Mouse (Mus musculus) testis, postnatal 10 days (tissue): ENCODE data around the gene Gm3238.
"Not testable (repeated sequence)": the region's sequence is repeated elsewhere in the genome, so short reads cannot be mapped to it uniquely, and the experiment has no call there.

Experiments used
- DNase-seq: peaks from one replicate; pipeline ENCODE4 v3.0.0; 2021; ENCODE audit warnings: low spot score

Gm3238 gene

GRCm38 (mm10) chr10:77771225-77771624 lies at the start of gene Gm3238:
Gene Gm3238, minus strand, starts transcription at chr10:77771325.
- DNase-seq = not testable (repeated sequence)

GRCm38 (mm10) chr10:77819203-77819602 lies 48.1 kb upstream of the Gm3238 start:
- no peak for DNase-seq

- DNase-seq = peak; percentile 3
Measured at GRCm38 (mm10) chr10:77818523-77818922, 47.4 kb upstream of the Gm3238 start.

- DNase-seq = peak; percentile 54
Measured at GRCm38 (mm10) chr10:77815514-77815913, 44.4 kb upstream of the Gm3238 start.

GRCm38 (mm10) chr10:77814382-77814781 lies 43.3 kb upstream of the Gm3238 start, which contains the start of gene Gm2696:
Gene Gm2696, plus strand, starts transcription at chr10:77814682.
- no peak for DNase-seq

GRCm38 (mm10) chr10:77811743-77812142 lies 40.6 kb upstream of the Gm3238 start, which contains the start of gene Gm9507:
Gene Gm9507, minus strand, starts transcription at chr10:77811843.
- DNase-seq = no peak

- no peak for DNase-seq
Measured at GRCm38 (mm10) chr10:77804095-77804494, 33.0 kb upstream of the Gm3238 start.

- DNase-seq = no peak
Measured at GRCm38 (mm10) chr10:77798921-77799508, 27.9 kb upstream of the Gm3238 start, which contains the start of gene Gm19668. Gene Gm19668, minus strand, starts transcription at chr10:77799133.

- DNase-seq = not testable (repeated sequence)
Measured at GRCm38 (mm10) chr10:77798164-77798920, 27.2 kb upstream of the Gm3238 start.

GRCm38 (mm10) chr10:77797677-77798076 lies 26.6 kb upstream of the Gm3238 start:
- DNase-seq = no peak

- no peak for DNase-seq
Measured at GRCm38 (mm10) chr10:77794976-77795375, 23.9 kb upstream of the Gm3238 start, which contains the start of gene Gm9639. Gene Gm9639, minus strand, starts transcription at chr10:77795076.

GRCm38 (mm10) chr10:77788621-77789020 lies 17.5 kb upstream of the Gm3238 start:
- no peak for DNase-seq

- DNase-seq = not testable (repeated sequence)
Measured at GRCm38 (mm10) chr10:77787876-77788275, 16.8 kb upstream of the Gm3238 start, which contains the start of gene Gm7137. Gene Gm7137, minus strand, starts transcription at chr10:77788200.

- not testable (repeated sequence) for DNase-seq
Measured at GRCm38 (mm10) chr10:77783396-77783795, 12.3 kb upstream of the Gm3238 start.

- not testable (repeated sequence) for DNase-seq
Measured at GRCm38 (mm10) chr10:77782442-77782841, 11.3 kb upstream of the Gm3238 start, which contains the start of gene Gm3250. Gene Gm3250, minus strand, starts transcription at chr10:77782542.

GRCm38 (mm10) chr10:77776844-77777243 lies 5.7 kb upstream of the Gm3238 start, which contains the start of gene Gm7138:
Gene Gm7138, minus strand, starts transcription at chr10:77776944.
- not testable (repeated sequence) for DNase-seq

GRCm38 (mm10) chr10:77772142-77772541 lies 1.0 kb upstream of the Gm3238 start:
- not testable (repeated sequence) for DNase-seq

GRCm38 (mm10) chr10:77769727-77770126 lies 1.4 kb downstream of the Gm3238 start:
- DNase-seq = no peak

GRCm38 (mm10) chr10:77759582-77759981 lies 11.5 kb downstream of the Gm3238 start, which contains the start of gene Gm3233:
Gene Gm3233, minus strand, starts transcription at chr10:77759682.
- DNase-seq = not testable (repeated sequence)

- DNase-seq = no peak
Measured at GRCm38 (mm10) chr10:77753448-77753847, 17.7 kb downstream of the Gm3238 start.

GRCm38 (mm10) chr10:77752312-77752711 lies 18.8 kb downstream of the Gm3238 start:
- DNase-seq = not testable (repeated sequence)

- DNase-seq = not testable (repeated sequence)
Measured at GRCm38 (mm10) chr10:77751254-77751653, 19.9 kb downstream of the Gm3238 start, which contains the start of gene Gm9736. Gene Gm9736, minus strand, starts transcription at chr10:77751354.

GRCm38 (mm10) chr10:77750686-77751085 lies 20.4 kb downstream of the Gm3238 start:
- DNase-seq = not testable (repeated sequence)
